Mouse (Mus musculus) c-Kit-positive CD71-positive TER-119-positive erythroid progenitor cells, embryonic 14.5 days (primary cell): ENCODE measurements around the gene Dnah10.

ENCODE experiments used
- DNase-seq: peaks from one replicate; pipeline ENCODE4 v3.0.0-alpha.2; 2013; ENCODE audit warnings: low spot score

Dnah10 gene

GRCm38 (mm10) chr5:124868981-124869380 lies 144.1 kb downstream of the Dnah10 start:
- peak; percentile 12 for DNase-seq

GRCm38 (mm10) chr5:124872033-124872432 lies 147.1 kb downstream of the Dnah10 start:
- no peak for DNase-seq

- DNase-seq: no peak
Measured at GRCm38 (mm10) chr5:124873096-124873495, 148.2 kb downstream of the Dnah10 start.

- DNase-seq: no peak
Measured at GRCm38 (mm10) chr5:124873890-124874601, 149.2 kb downstream of the Dnah10 start.

- no peak for DNase-seq
Measured at GRCm38 (mm10) chr5:124879251-124879650, 154.4 kb downstream of the Dnah10 start.

- no peak for DNase-seq
Measured at GRCm38 (mm10) chr5:124879801-124880200, 154.9 kb downstream of the Dnah10 start.

GRCm38 (mm10) chr5:124883877-124884276 lies 159.0 kb downstream of the Dnah10 start:
- no peak for DNase-seq
